Mouse (Mus musculus) induced T-regulatory cell, adult 2 months (primary cell): ENCODE results near the gene Nol4l.
"Not testable (repeated sequence)": the region's sequence is repeated elsewhere in the genome, so short reads cannot be mapped to it uniquely, and the experiment has no call there.

Experiments
- DNase-seq: peaks from one replicate; pipeline ENCODE4 v3.0.0-alpha.2; 2012; ENCODE audit warnings: low read depth

Gene Nol4l

GRCm38 (mm10) chr2:153512416-153513323 is 17.1 kb downstream of the Nol4l start:
- DNase-seq: no peak

GRCm38 (mm10) chr2:153511562-153511961 is 18.2 kb downstream of the Nol4l start:
- DNase-seq: no peak

- DNase-seq: no peak
Measured at GRCm38 (mm10) chr2:153510136-153510535, 19.6 kb downstream of the Nol4l start.

GRCm38 (mm10) chr2:153509211-153510029 is 20.4 kb downstream of the Nol4l start:
- no peak for DNase-seq

GRCm38 (mm10) chr2:153508405-153508804 is 21.4 kb downstream of the Nol4l start:
- DNase-seq: no peak

GRCm38 (mm10) chr2:153507969-153508368 is 21.8 kb downstream of the Nol4l start:
- DNase-seq: no peak

- no peak for DNase-seq
Measured at GRCm38 (mm10) chr2:153506385-153506784, 23.4 kb downstream of the Nol4l start.

- DNase-seq: no peak
Measured at GRCm38 (mm10) chr2:153499154-153499553, 30.6 kb downstream of the Nol4l start.

- DNase-seq: no peak
Measured at GRCm38 (mm10) chr2:153496898-153497297, 32.9 kb downstream of the Nol4l start.

- DNase-seq: peak; percentile 7
Measured at GRCm38 (mm10) chr2:153496301-153496700, 33.5 kb downstream of the Nol4l start.

GRCm38 (mm10) chr2:153495818-153496217 is 34.0 kb downstream of the Nol4l start:
- peak; percentile 50 for DNase-seq

GRCm38 (mm10) chr2:153495391-153495790 is 34.4 kb downstream of the Nol4l start:
- DNase-seq: not testable (repeated sequence)

- DNase-seq: peak; percentile 47
Measured at GRCm38 (mm10) chr2:153494293-153494811, 35.4 kb downstream of the Nol4l start.

GRCm38 (mm10) chr2:153493781-153494292 is 35.9 kb downstream of the Nol4l start:
- peak; percentile 59 for DNase-seq

- no peak for DNase-seq
Measured at GRCm38 (mm10) chr2:153493393-153493731, 36.4 kb downstream of the Nol4l start.

GRCm38 (mm10) chr2:153492573-153493392 is 37.0 kb downstream of the Nol4l start, which contains the start of gene 4930404H24Rik:
4930404H24Rik (plus strand) TSS chr2:153492790.
- peak; percentile 80 for DNase-seq

- no peak for DNase-seq
Measured at GRCm38 (mm10) chr2:153492179-153492517, 37.6 kb downstream of the Nol4l start.

- DNase-seq: no peak
Measured at GRCm38 (mm10) chr2:153491512-153492178, 38.1 kb downstream of the Nol4l start.

GRCm38 (mm10) chr2:153490940-153491339 is 38.8 kb downstream of the Nol4l start:
- DNase-seq: peak; percentile 9

GRCm38 (mm10) chr2:153490116-153490515 is 39.7 kb downstream of the Nol4l start:
- DNase-seq: no peak

GRCm38 (mm10) chr2:153484071-153484470 is 45.7 kb downstream of the Nol4l start:
- DNase-seq: no peak
